Mouse (Mus musculus) ES-Bruce4 (cell line): Measurements from ENCODE around the gene Fam219b. TPM values are rescaled to one million over a fixed set of nuclear protein-coding genes. Genes with fewer than 3 reads are reported as not detected.

Experiments
- H3K27ac ChIP-seq: 2 replicates; pipeline ENCODE4 v1.5.1; 2012; ENCODE audit warnings: low read length, inconsistent platforms; ENCODE audit not compliant: insufficient read depth
- H3K27me3 ChIP-seq: 2 replicates; pipeline ENCODE4 v1.6.1; 2012; ENCODE audit warnings: mild to moderate bottlenecking, low read length, inconsistent platforms; ENCODE audit not compliant: control insufficient read depth, poor library complexity, insufficient read depth, severe bottlenecking
- H3K36me3 ChIP-seq: 2 replicates; pipeline ENCODE4 v1.6.1; 2012; ENCODE audit warnings: inconsistent platforms, mild to moderate bottlenecking, low read length, moderate library complexity; ENCODE audit not compliant: control insufficient read depth, poor library complexity, insufficient read depth, severe bottlenecking
- H3K4me1 ChIP-seq: one replicate; pipeline ENCODE4 v1.8.1; 2011; ENCODE audit warnings: low read length; ENCODE audit not compliant: control insufficient read depth, insufficient read depth
- H3K4me3 ChIP-seq: 2 replicates; pipeline ENCODE4 v1.5.1; 2011; ENCODE audit warnings: low read depth, mild to moderate bottlenecking, low read length
- H3K9ac ChIP-seq: 2 replicates; pipeline ENCODE4 v1.6.1; 2012; ENCODE audit warnings: low read depth, mild to moderate bottlenecking, inconsistent platforms; ENCODE audit not compliant: poor library complexity, severe bottlenecking
- H3K9me3 ChIP-seq: replicated peaks from 2 replicates; pipeline ENCODE4 v1.6.1; 2012; ENCODE audit warnings: mild to moderate bottlenecking, low read length, inconsistent platforms; ENCODE audit not compliant: control insufficient read depth, poor library complexity, insufficient read depth, severe bottlenecking
- CTCF ChIP-seq: IDR thresholded peaks from one replicate; pipeline ENCODE4 v1.8.1; 2011; ENCODE audit warnings: low read depth, low read length
- EP300 ChIP-seq: IDR thresholded peaks from 2 replicates; pipeline ENCODE4 v1.6.1; 2011; ENCODE audit warnings: low read depth, low read length; ENCODE audit not compliant: insufficient read depth
- POLR2A ChIP-seq: IDR thresholded peaks from one replicate; pipeline ENCODE4 v1.8.1; 2011; ENCODE audit warnings: low read length; ENCODE audit not compliant: insufficient read depth
- polyA plus RNA-seq: library from polyadenylated mRNA; stranded (reverse); fragments of >200 nt; gene quantifications from 2 replicates; pipeline ENCODE4 v1.2.4, GENCODE M21; 2011; ENCODE audit warnings: low read depth; ENCODE audit not compliant: missing spikeins, insufficient read depth, insufficient read length

Gene Fam219b
- 9.0 and 11.8 TPM in 2 replicates for polyA plus RNA-seq

- peaks cover 19% of the 10 kb centered on the region for H3K36me3 ChIP-seq
Measured at GRCm38 (mm10) chr9:57537044-57537727, at the start of gene Fam219b. Fam219b (plus strand) TSS chr9:57537528.

GRCm38 (mm10) chr9:57487807-57488206 is 49.5 kb upstream of the Fam219b start:
- Histone ChIP-seq H3K9me3 (no peaks in the 10 kb centered on the region), H3K27me3 (no peaks in the 10 kb centered on the region), H3K36me3 (no peaks in the 10 kb centered on the region), H3K4me1 (no peaks in the 10 kb centered on the region), H3K4me3 (no peak overlapping the region), H3K27ac (no peak overlapping the region), H3K9ac (no peak overlapping the region)
- TF ChIP-seq EP300 (no peak), POLR2A (no peak), CTCF (no peak)

More at GRCm38 (mm10) chr9:57537044-57537727, at the start of gene Fam219b:
- peak within 1 kb of the TSS; percentile 90 for H3K9ac ChIP-seq
- H3K27me3 ChIP-seq: no peaks in the 10 kb centered on the region
- peak within 1 kb of the TSS; percentile 23 for H3K27ac ChIP-seq
- no peaks in the 10 kb centered on the region for H3K4me1 ChIP-seq
- no peaks in the 10 kb centered on the region for H3K9me3 ChIP-seq
- TF ChIP-seq CTCF: no peak
- TF ChIP-seq EP300: no peak
- no peak for TF ChIP-seq POLR2A
- peak within 1 kb of the TSS; percentile 96 for H3K4me3 ChIP-seq

- H3K27ac ChIP-seq: no peak overlapping the region
- TF ChIP-seq EP300 (no peak), POLR2A (no peak), CTCF (no peak)
- H3K9me3 ChIP-seq: no peaks in the 10 kb centered on the region
- no peaks in the 10 kb centered on the region for H3K36me3 ChIP-seq
- no peaks in the 10 kb centered on the region for H3K27me3 ChIP-seq
- no peak overlapping the region for H3K4me3 ChIP-seq
- H3K4me1 ChIP-seq: no peaks in the 10 kb centered on the region
- H3K9ac ChIP-seq: no peak overlapping the region
Measured at GRCm38 (mm10) chr9:57493532-57493931, 43.8 kb upstream of the Fam219b start.

GRCm38 (mm10) chr9:57494970-57495369 is 42.4 kb upstream of the Fam219b start:
- no peak for TF ChIP-seq CTCF
- TF ChIP-seq EP300: no peak
- no peak for TF ChIP-seq POLR2A
- no peak overlapping the region for H3K9ac ChIP-seq
- peak overlapping the region; percentile 69; the same call in 1 of the 2 replicates for H3K27ac ChIP-seq
- H3K4me1 ChIP-seq: no peaks in the 10 kb centered on the region
- H3K9me3 ChIP-seq: no peaks in the 10 kb centered on the region
- H3K27me3 ChIP-seq: no peaks in the 10 kb centered on the region
- no peaks in the 10 kb centered on the region for H3K36me3 ChIP-seq
- H3K4me3 ChIP-seq: no peak overlapping the region

- H3K27me3 ChIP-seq: no peaks in the 10 kb centered on the region
- H3K9ac ChIP-seq: no peak overlapping the region
- no peak overlapping the region for H3K27ac ChIP-seq
- H3K4me1 ChIP-seq: peaks cover 2% of the 10 kb centered on the region
- H3K4me3 ChIP-seq: no peak overlapping the region
- H3K36me3 ChIP-seq: no peaks in the 10 kb centered on the region
- TF ChIP-seq EP300 (no peak), CTCF (no peak), POLR2A (no peak)
- no peaks in the 10 kb centered on the region for H3K9me3 ChIP-seq
Measured at GRCm38 (mm10) chr9:57497236-57497635, 40.1 kb upstream of the Fam219b start.

- H3K36me3 ChIP-seq: no peaks in the 10 kb centered on the region
- H3K9ac ChIP-seq: no peak overlapping the region
- TF ChIP-seq EP300 (peak; percentile 53; the same call in 1 of the 2 replicates), CTCF (no peak)
- peaks cover 2% of the 10 kb centered on the region for H3K4me1 ChIP-seq
- no peak overlapping the region for H3K4me3 ChIP-seq
- no peaks in the 10 kb centered on the region for H3K27me3 ChIP-seq
- no peaks in the 10 kb centered on the region for H3K9me3 ChIP-seq
- H3K27ac ChIP-seq: no peak overlapping the region
Measured at GRCm38 (mm10) chr9:57498536-57498935, 38.8 kb upstream of the Fam219b start.
